Mouse (Mus musculus) gastrocnemius, postnatal 4 days (tissue): ENCODE measurements around the gene Rhbdd3. TPM values are rescaled to one million over a fixed set of nuclear protein-coding genes. Genes with fewer than 3 reads are reported as not detected.

ENCODE experiments used
- DNase-seq, 2 experiments: peaks; one replicate each; pipeline ENCODE4 v3.0.0; 2021 to 2022; ENCODE audit warnings: low spot score in 2 of 2, mixed read lengths in 2 of 2
- long read RNA-seq, 2 experiments: library from polyadenylated mRNA; stranded (forward); transcript quantifications; one replicate each; pipeline ENCODE4 v2.0.0; 2021
- total RNA-seq, 2 experiments: library from RNA; stranded (reverse); gene quantifications; 2 replicates each; pipeline ENCODE4 v1.2.3; 2021

Gene Rhbdd3
- 10 to 100 TPM; 25.7 to 25.8 TPM for total RNA-seq
- long read RNA-seq, experiment 1, transcript Rhbdd3-202 (9 exons, 2,333 nt), result major isoform, 28 of 62 reads
- long read RNA-seq, experiment 1, partial matches to known transcripts, result 13 of 62 reads
- long read RNA-seq, experiment 1, other reads (novel, unspliced or antisense), result 17 of 62 reads
- long read RNA-seq, experiment 2, transcript Rhbdd3-202 (9 exons, 2,333 nt), result major isoform, 20 of 43 reads
- long read RNA-seq, experiment 2, partial matches to known transcripts, result 9 of 43 reads
- long read RNA-seq, experiment 2, other reads (novel, unspliced or antisense), result 12 of 43 reads

DNA sequence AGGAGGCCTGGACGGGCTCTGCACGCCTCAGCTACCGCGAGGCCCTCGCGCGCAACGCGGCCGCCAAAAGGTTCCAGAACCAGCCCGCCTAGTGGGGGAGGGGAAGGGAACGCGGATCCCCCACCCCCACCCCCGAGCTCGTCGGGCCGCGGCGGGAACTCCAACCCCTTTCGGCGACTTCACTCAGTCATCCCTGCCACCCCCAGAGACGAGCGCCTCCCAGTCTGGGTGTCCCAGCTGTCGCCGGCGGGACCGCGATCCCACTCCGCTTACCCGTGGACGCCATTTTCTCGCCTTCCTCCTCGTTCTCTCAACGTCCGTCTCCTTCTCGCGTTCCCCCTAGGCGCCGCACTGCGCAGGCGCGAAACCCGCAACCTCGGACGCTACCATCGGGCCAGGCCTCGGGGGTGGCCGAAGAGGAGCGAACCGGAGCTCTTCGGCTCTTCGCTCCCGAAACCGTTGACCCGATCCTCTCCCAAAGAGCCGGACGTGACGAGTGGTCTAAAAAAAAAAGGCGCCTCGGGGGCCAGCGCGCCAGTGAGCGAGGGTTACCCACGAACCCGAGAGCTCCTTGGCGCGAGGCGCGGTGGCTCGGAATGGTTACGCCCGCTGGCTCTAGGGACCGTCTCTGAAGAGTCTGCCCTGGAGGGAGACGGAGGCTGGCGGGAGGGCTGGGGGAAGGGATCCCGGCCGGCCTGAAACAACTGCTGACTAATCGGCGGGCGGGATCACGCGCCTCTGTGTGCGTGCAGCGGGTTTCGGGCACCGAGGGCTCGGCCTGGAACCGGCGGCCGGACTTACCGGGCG lies at the start of gene Rhbdd3, which contains the start of gene Ewsr1:
Gene Rhbdd3, plus strand, starts transcription at position 191 of the 807 bp plus-strand sequence.
Gene Ewsr1, minus strand, starts transcription at position 531 of the 807 bp plus-strand sequence.
- DNase-seq, result peak; percentile 96 to 98

DNA sequence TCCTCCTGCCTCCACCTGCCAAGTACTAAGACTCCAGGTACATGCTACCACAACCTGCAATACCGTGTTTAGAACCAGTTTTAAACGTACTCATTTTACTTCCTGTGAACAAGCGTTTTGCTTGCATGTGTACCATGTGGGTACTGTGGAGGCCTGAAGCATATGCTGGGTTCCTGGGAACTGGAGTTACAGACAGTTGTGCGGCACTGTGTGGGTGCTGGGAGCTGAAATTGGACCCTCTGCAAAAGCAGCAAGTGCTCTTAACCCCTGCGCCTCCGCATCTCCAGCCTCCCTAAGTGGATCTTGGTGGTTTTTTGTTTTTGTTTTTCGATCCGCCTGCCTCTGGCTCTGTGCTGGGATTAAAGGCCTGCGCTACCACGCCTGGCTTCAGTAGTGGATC lies 47.1 kb upstream of the Rhbdd3 start:
- DNase-seq, result no peak

DNA sequence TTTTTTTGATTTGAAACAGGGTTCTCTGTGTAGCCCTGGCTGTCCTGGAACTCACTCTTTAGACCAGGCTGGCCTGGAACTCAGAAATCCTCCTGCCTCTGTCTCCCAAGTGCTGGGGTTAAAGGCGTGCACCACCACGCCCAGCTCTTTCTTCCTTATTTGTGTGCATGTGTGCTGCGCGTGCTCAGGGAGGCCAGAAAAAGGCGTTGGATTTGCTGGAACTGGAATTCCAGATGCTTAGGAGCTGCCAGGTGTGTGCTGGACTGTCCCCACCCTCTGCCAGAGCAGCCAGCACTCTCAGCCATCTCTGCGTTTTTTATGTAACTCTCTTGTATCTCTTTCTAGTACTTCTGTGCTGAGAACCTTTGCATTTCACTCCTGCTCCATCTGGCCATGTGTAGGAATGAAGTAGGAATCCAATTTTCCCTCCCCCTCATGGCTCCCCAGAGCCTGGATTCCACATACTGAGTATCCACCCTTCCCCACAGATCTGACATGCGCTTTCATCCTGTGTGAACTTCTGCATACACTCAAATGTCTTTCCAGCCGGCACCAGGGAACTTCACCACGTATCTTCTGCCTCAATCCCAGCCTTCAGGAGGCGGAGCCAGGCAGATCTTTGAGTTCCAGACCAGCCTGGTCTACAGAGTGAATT lies 46.4 kb upstream of the Rhbdd3 start:
- no peak for DNase-seq

DNA sequence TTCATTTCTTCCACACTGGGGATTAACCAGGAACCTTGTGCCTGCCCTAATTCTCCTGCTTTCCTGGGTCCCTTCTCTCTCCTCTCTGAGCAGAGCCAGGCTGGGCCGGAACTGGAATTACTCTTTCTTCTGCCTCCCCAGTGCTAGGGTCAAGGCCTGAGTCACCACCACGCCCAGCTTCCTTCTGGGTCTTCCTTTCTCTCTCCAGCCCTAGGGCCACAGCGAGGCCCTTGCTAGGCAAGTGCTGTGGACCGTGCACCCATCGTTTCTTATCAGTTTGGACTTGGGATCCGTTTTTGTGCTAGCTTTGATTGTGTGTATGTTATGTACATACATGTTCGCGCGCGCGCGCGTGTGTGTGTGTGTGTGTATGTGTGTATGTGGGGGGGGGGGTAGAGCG lies 44.6 kb upstream of the Rhbdd3 start:
- DNase-seq, result no peak

DNA sequence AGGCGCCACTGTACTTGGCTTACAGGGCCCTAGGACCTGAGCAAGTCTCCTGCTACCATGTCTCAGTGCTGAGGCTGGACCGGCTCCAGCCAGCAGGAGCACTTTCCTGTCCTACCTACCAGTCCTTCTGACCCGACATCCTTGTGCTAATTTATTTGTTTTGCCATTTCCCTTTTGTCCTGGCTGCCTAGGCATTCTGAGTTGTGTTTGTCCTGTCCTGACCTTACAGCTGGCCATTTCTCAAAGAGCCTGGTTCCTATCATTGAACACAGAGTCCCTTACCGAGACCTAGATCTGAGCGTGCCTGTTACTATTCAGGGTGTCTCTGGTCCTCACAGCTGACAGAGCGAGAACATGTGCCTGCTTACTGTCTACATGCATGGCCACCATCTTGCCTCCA lies 43.9 kb upstream of the Rhbdd3 start:
- no peak for DNase-seq

DNA sequence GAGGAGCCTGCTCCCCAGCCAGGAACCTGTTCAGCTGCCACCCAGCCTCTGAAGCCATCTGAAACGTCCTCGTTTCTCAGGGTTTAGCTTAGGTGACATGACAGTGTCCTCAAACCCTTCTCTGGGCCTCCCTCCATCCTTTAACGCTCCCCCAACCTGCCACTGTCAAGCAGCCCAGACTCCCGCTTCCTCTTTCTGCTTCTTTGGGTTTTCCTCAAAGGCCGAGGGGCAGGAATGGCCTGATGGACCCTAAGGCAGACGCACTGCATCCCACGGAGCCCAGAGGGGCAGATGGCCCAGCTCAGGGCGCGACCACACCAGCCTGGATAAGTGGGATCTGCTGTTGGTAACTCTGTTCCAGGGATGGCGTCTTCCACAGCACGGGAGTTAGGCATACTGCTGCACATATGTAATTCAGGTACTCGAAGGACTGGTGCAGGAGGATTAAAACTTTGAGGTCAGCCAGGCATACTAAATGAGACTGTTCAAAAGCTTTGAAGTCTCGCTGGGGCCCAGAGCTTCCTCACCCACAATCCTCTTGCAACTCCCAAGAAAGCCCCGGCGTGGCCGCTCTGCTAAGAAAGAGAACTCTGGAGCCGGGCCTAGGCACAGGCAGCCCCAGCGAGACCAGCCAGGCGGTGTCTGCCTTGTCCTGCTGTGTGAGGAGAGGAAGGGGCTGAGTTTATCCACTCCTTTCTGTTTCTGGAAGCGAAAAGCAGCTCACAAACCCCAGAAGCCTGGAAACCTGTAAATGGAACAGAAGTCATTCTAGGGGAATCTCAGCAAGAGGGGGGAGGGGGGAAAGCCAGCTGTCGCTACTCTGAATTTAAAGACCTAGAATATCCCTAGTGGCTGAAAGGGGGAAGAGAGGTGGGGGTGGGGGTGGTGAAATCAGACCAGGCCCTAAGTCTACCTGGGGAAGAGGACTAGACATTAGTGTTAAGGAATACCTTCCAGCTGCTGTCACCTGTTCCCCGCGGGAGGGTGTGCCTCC lies 42.5 kb upstream of the Rhbdd3 start:
- no peak for DNase-seq

DNA sequence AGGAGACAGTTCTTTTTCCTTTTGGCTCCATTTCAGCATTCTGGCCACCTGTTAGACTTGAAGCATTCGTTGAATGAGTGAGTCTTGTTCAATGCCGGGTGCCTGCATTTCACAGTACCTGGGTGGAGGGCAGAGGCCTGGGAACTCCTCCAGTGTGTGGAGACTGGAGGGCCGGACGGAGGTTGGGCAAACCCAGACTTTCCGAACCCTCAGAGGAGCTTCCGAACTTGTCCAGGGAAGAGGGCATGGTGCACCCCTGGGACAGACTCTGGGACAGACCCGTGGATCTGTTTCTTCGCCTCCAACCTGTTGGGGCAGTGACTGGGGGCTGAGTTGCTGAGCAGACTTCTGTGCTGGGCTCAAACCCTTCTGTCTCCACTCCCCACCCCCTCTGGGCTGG lies 41.7 kb upstream of the Rhbdd3 start:
- DNase-seq, result no peak

DNA sequence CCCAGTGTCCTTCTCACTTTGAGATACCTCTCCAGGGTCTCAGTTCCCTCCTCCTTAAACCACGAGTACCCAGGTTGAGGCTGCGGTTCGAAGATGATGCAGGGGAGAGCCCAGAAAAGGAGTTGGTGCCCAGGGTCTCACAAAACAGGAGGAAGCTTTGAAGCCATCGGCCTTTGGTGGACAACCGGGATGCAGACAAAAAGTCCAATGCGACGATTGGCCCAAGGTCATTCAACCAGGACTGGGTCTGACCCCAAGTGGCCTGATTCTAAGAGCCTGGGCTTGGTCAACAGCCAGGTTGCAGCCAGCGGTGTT lies 41.2 kb upstream of the Rhbdd3 start:
- DNase-seq, result no peak

DNA sequence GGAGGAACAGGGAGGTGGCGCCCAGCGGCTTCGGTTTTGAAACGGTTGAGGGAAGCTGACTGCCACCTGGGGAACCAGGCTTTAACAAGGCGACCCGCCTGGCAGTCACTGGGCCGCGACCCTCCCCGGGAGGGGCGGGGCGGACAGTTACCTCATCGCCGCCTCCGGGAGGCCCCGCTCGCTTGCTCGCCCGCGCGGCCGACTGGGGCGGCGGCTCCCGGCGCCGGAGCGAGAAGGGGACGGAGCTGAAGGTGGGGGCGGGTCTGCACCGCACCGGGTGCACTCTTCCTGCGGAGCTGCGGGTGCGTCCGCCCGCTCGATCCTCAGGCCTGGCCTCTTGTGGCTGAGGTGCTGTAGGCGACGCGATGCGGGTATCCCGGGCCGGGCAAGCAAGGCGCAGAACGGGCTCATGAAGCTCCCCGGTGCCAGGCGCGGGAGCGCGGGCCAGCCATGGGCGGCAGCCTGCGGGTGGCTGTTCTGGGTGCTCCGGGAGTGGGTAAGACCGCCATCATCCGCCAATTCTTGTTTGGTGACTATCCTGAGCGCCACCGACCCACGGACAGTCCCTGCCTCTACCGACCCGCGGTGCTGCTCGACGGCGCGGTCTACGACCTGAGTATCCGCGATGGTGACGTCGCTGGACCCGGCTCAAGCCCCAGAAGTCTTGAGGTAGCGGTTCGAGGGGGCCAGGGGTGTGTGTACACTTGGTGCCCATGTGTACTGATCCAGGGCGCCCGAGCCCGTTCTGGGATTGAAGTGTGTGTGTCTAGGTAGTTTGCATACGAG lies 40.7 kb upstream of the Rhbdd3 start, which contains the start of gene Rasl10a:
Gene Rasl10a, plus strand, starts transcription at position 273 of the 786 bp plus-strand sequence.
- DNase-seq, result peak in 1 of 2 experiments; percentile 38

DNA sequence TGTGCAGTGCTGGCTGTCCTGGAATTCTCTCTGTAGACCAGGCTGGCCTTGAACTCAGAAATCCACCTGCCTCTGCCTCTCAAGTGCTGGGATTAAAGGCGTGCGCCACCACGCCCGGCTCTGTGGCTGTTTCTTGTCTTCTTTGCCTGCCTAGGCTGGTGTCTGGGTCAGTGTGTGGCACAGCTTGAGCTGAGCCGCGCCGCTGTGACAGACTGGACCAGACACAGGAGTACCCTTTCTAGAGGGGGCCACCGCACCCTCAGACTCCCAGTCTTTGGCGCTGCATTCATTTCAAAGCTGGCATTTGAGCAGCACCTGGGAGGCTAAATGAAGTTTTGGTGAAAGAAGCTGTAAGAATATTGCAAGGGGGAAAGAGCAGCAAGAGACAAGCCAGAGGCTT lies 39.9 kb upstream of the Rhbdd3 start:
- DNase-seq, result no peak

DNA sequence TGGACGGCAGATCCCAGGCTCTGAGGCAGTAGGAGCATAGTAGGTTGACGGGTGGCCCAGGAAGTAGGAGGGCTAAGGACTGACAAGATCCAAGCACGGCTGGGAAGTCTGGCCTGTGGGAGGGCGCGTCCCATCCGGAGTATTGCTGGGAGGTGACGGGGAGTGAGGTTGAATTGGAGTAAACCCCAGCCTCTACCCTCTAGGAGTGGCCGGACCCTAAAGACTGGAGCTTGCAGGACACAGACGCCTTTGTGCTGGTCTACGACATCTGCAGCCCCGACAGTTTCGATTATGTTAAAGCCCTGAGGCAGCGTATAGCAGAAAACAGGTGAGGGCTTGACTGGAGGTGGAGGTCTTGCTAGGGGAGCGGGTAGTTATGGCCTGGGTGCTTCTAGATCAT lies 39.5 kb upstream of the Rhbdd3 start:
- no peak for DNase-seq

DNA sequence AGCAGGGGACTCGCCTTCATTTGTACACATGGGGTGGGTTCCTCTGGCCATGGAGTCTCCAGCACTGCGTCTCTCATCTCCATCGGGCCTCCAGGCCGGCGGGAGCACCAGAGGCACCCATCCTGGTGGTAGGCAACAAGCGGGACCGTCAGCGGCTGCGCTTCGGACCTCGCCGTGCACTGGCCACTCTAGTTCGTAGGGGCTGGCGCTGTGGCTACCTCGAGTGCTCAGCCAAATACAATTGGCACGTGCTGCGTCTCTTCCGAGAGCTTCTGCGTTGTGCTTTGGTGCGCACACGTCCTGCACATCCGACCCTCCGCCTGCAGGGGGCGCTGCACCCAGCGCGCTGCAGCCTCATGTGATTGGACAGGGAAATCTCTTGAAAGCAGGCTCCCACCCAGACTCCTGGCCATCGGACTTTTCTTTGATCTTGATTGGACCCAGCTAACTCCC lies 39.0 kb upstream of the Rhbdd3 start:
- DNase-seq, result peak in 1 of 2 experiments; percentile 43

DNA sequence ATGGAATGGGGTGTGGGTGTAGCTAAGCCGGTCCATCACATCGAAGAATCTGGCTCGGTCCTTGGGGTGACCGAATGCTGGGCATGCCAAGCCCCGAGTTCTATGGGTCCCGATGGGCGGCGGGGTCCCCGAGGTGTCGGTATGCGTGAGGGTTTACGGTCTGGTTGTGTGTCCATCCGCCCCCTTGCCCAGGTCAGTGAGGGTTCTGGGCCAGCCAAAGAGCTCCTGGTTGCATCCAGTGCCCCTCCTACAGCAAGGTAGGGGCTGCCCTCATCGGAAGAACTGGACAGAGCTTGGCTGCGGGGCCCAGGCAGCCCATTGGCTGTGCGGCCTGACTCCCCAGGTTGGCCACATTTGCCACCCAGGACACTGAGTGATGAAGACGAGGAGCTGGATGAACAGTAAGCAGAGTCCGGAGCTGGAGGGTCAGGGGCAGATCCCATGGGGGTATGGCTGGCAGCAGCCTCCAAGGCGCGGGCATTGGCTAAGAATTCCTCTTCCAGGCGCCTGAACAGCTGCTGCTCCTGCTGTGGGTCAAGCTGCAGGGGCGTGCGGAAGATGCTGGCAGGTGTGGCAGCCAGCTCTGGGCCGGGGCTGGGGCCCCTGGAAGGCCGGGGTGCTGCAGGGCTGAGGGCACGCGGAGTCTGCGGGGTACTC lies 37.8 kb upstream of the Rhbdd3 start:
- DNase-seq, result peak in 1 of 2 experiments; percentile 25

DNA sequence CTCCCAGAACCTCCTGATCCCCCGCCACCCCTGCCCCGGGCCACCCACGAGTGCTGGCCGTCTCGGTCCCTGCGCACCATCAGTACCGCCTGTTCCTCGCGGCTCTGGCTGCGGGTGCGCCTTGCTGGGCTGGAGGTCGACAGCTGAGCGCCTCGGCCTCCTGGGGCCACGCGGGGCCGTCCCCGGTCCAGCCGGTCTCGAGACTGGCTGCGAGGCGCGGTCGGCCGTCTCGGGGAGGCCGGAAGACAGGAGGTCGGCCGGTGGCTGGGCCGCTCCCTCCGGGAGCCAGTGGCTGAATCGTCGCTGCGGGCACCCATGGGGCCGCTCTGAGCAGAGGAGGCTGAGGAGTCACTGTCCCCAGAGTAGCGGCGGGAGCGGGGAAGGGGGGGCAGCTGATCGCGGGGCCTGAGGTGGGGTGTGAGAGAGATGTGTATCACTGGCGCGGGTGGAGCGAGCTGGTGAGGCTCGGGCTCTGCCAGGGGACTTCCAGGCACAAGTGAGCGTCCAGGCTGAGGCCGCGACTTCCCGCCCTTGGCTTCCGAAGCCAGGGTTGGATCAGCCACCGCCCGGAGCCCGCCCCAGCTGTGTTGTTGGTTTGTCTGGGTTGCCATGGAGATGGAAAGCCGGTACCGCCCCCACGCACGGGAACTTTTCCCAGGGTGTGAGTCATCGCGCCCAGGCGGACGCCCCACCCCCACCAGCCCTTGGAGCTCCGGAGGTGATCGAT lies 37.1 kb upstream of the Rhbdd3 start:
- peak; percentile 93 to 95 for DNase-seq

DNA sequence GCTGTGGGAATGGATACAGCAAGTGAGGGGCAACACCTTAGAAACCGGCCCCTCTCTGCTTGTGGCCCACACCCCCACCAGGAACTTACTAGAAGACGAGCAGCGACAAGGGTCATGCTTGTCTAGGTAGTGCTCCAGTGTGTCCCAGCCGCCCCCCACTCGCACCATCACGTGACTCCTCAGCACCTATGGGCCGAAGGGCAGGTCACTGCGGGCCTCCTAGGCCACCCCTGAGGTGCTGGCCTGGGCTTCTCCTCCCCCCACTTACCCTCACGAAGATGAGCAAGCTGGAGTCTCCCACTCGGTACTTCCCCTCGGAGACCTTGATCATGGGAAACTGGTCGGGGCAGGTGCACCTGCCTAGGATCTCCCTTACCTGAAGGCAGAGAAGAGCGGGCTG lies 36.4 kb upstream of the Rhbdd3 start:
- DNase-seq, result peak in 1 of 2 experiments; percentile 31

DNA sequence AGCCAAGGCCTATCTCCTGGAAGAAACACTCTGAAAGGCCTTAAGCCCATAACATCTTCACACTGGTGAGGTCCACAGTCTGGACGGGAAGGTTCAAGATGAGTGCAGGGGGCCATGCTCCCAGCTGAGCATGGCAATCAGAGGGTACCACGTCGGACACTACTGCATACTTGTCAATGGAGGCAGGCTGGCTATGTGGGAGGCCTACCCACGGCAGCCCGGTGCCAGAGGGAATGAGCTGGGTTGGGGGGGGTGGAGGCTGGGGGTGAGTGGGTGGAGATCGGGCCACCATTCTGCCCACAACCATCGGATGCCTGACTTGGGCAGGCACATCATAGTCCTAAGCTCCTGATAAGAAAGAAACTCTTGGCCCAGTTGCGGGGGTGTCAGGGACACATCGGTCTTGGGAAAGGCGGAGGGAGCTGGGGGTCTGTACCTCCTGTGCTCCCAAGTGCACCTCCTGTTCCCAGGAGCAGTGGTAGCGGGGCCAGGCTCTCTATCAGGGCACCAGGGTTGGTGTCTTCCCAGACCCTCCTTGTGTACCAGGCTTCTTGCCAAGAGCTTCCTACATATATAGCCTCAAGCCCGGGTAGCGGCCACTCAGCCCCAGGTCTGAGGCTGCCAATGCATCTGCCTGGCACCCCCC lies 35.7 kb upstream of the Rhbdd3 start:
- DNase-seq, result no peak

DNA sequence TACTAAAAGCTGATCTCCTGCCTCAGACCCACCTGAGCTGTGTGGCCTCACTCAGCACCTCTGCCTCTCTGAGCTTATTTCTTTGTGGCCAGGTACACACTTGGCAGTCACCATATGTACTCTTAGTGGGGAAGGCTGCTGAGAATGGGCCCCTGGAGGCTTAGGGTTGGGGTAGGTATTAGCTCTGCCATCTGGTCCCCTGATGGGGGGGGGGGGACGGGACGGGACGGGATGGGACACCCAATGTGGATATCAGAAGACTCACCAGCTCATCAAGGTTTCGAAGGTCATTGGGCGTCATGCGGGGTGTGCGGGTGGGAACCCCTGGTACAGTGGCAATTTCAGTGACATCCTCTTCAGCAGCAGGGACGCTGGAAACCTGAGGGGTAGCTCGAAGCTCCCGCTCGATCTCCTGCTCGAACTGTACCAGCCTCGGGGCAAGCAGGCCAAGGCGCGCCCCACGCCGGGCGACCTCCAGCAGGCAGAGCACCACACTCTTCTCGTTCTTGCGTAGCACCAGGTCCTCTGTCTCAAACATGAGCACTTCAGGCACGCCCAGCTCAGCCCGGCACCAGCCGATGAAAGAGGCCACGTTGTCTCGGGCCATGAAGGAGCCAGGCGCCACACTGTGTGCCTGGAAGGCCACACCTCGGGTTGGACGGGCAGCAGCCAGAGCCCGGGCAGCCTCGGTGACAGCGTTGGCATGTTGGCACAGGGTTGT lies 35.0 kb upstream of the Rhbdd3 start:
- no peak for DNase-seq
